Mouse (Mus musculus): ENCODE data around the gene Grid1. TPM values are rescaled to one million over a fixed set of nuclear protein-coding genes. Genes with fewer than 3 reads are reported as not detected.
A peak's percentile ranks its signal among the peaks of the same experiment; 100 is the strongest.

The Grid1 gene
- polyA plus RNA-seq, 1 experiment from 2014 or later = 0.61 TPM

- Histone ChIP-seq H3K9ac (ENCODE audit: low read length) (no peak overlapping the region), H3K27ac (ENCODE audit: low read depth, low read length) (no peak overlapping the region), H3K9me3 (ENCODE audit: control insufficient read depth, low read length) (peaks cover 3% of the 10 kb centered on the region; the same call in 1 of the 2 replicates), H3K4me2 (no peak overlapping the region), H3K4me3 (ENCODE audit: low read depth, low read length) (no peak overlapping the region), H3K36me3 (ENCODE audit: control insufficient read depth, insufficient read depth, low read length) (no peaks in the 10 kb centered on the region), H3K27me3 (ENCODE audit: control insufficient read depth, insufficient read depth, low read length) (no peaks in the 10 kb centered on the region), H3K4me1 (ENCODE audit: control insufficient read depth, insufficient read depth, low read length) (no peaks in the 10 kb centered on the region)
- WGBS = 97% methylated on average over 5 of the region's 5 CpGs
- no peak for ATAC-seq (ENCODE audit: low FRiP score)
- no peak for DNase-seq (ENCODE audit: low spot score, missing footprints)
These were observed 805.8 kb downstream of the Grid1 start for GRCm38 (mm10) chr14:35625749-35626148.

MicroRNAs encoded within 50 kb of the gene (microRNA counts, 519-probe panel; counts per million panel counts)
- microRNA mmu-miR-346 = not detected

Small RNA genes within 50 kb of the gene (microRNA-seq; reads per million reads assigned to microRNA genes)
- gene Mir346 = 51.8 reads per million, percentile 46 among the genes with 10 or more reads in this experiment

Other genes with a start within 250 kb of the Grid1 start
- 0.07 TPM in 1 of 2 replicates, not detected in the other for gene Ldb3, start 231.4 kb upstream of the Grid1 start, polyA plus RNA-seq (2014; fragmentation: Nextera tagmentation; extraction: Ambion mirVana)
- 0.17 TPM in 1 of 2 replicates, not detected in the other for gene Opn4, start 220.0 kb upstream of the Grid1 start, polyA plus RNA-seq (2014; fragmentation: Nextera tagmentation; extraction: Ambion mirVana)
- gene Wapl, start 146.2 kb upstream of the Grid1 start, polyA plus RNA-seq (2014; fragmentation: Nextera tagmentation; extraction: Ambion mirVana) = 36.7 and 38.1 TPM in 2 replicates

Data from midbrain, embryonic 11.5 days (tissue).